Mouse (Mus musculus): Measurements from ENCODE around the gene Serpinb9. TPM values are rescaled to one million over a fixed set of nuclear protein-coding genes. Genes with fewer than 3 reads are reported as not detected.
"Not testable (repeated sequence)": the region's sequence is repeated elsewhere in the genome, so short reads cannot be mapped to it uniquely, and the experiment has no call there.

Gene Serpinb9
- total RNA-seq, 2 experiments from 2014 or later: 1.8 to 2.8 TPM

GRCm38 (mm10) chr13:33001341-33001740 lies 1.7 kb upstream of the Serpinb9 start:
- DNase-seq (ENCODE audit: low spot score): no peak

GRCm38 (mm10) chr13:33003523-33004413 lies 718 bp downstream of the Serpinb9 start:
- no peak for DNase-seq (ENCODE audit: low spot score)

- peak; percentile 89 for DNase-seq (ENCODE audit: low spot score)
Measured at GRCm38 (mm10) chr13:33004414-33005105, 1.5 kb downstream of the Serpinb9 start.

- DNase-seq (ENCODE audit: low spot score): no peak
Measured at GRCm38 (mm10) chr13:33005501-33006075, 2.5 kb downstream of the Serpinb9 start.

- DNase-seq (ENCODE audit: low spot score): no peak
Measured at GRCm38 (mm10) chr13:33006555-33006954, 3.5 kb downstream of the Serpinb9 start.

GRCm38 (mm10) chr13:33012395-33012794 lies 9.3 kb downstream of the Serpinb9 start:
- DNase-seq (ENCODE audit: low spot score): no peak

GRCm38 (mm10) chr13:33013271-33013670 lies 10.2 kb downstream of the Serpinb9 start:
- no peak for DNase-seq (ENCODE audit: low spot score)

GRCm38 (mm10) chr13:33022371-33022770 lies 19.3 kb downstream of the Serpinb9 start:
- no peak for DNase-seq (ENCODE audit: low spot score)

GRCm38 (mm10) chr13:33026427-33027057 lies 23.5 kb downstream of the Serpinb9 start:
- DNase-seq (ENCODE audit: low spot score): no peak

GRCm38 (mm10) chr13:33027244-33027643 lies 24.2 kb downstream of the Serpinb9 start, which contains the start of gene Serpinb9b:
Gene Serpinb9b, plus strand, starts transcription at chr13:33027416.
- no peak for DNase-seq (ENCODE audit: low spot score)

- no peak for DNase-seq (ENCODE audit: low spot score)
Measured at GRCm38 (mm10) chr13:33028146-33028545, 25.1 kb downstream of the Serpinb9 start.

- no peak for DNase-seq (ENCODE audit: low spot score)
Measured at GRCm38 (mm10) chr13:33028550-33028949, 25.5 kb downstream of the Serpinb9 start.

- not testable (repeated sequence) for DNase-seq (ENCODE audit: low spot score)
Measured at GRCm38 (mm10) chr13:33029478-33029877, 26.4 kb downstream of the Serpinb9 start.

- DNase-seq (ENCODE audit: low spot score): no peak
Measured at GRCm38 (mm10) chr13:33030281-33030680, 27.2 kb downstream of the Serpinb9 start.

GRCm38 (mm10) chr13:33035506-33035905 lies 32.5 kb downstream of the Serpinb9 start:
- no peak for DNase-seq (ENCODE audit: low spot score)

- DNase-seq (ENCODE audit: low spot score): no peak
Measured at GRCm38 (mm10) chr13:33043542-33043941, 40.5 kb downstream of the Serpinb9 start.

- no peak for DNase-seq (ENCODE audit: low spot score)
Measured at GRCm38 (mm10) chr13:33047234-33047633, 44.2 kb downstream of the Serpinb9 start.

- DNase-seq (ENCODE audit: low spot score): no peak
Measured at GRCm38 (mm10) chr13:33048187-33048586, 45.1 kb downstream of the Serpinb9 start.

GRCm38 (mm10) chr13:33051697-33052096 lies 48.6 kb downstream of the Serpinb9 start:
- no peak for DNase-seq (ENCODE audit: low spot score)

- DNase-seq (ENCODE audit: low spot score): no peak
Measured at GRCm38 (mm10) chr13:33063048-33063447, 60.0 kb downstream of the Serpinb9 start.
